21 mouse cellular contexts compared by ENCODE assay signal in genomic region chr7:121660705-121661104, GRCm38 (mm10). TPM values are rescaled to one million over a fixed set of nuclear protein-coding genes. Genes with fewer than 3 reads are reported as not detected.
DNase-seq lines count a peak whose midpoint lies in the region; ATAC-seq and TF ChIP-seq lines count a peak whose summit lies in the region.
"Had no signal": no experiment of that assay in that cellular context is flagged by ENCODE, and none has a peak within 500 bp of the region (broad histone marks: within the 10 kb centered on the region; RNA-seq: fewer than 3 reads in every experiment).

No protein-coding gene starts in this region.

- no peaks in the 10 kb centered on the region for H3K79me3 ChIP-seq in C2C12 (ENCODE audit: low read depth)

- no peak overlapping the region for H3ac ChIP-seq in C2C12 (ENCODE audit: control insufficient read depth, insufficient read length, low read depth)

- H3K27me3 ChIP-seq in C2C12 (ENCODE audit: control insufficient read depth, insufficient read depth, insufficient read length): no peaks in the 10 kb centered on the region
- H3K27me3 ChIP-seq in intestine, postnatal 0 days (replicated peaks; ENCODE audit: control insufficient read depth, insufficient read depth, low read length): no peaks in the 10 kb centered on the region
- H3K27me3 ChIP-seq: embryonic facial prominence, embryonic 13.5 days; forebrain, embryonic 13.5 days; hindbrain, embryonic 12.5 days had no signal

- H3K9ac ChIP-seq in intestine, postnatal 0 days (ENCODE audit: low read depth, low read length): no peak overlapping the region
- H3K9ac ChIP-seq: embryonic facial prominence, embryonic 13.5 days; forebrain, embryonic 13.5 days; forebrain, postnatal 0 days; hindbrain, embryonic 12.5 days had no signal

- peaks cover 63% of the 10 kb centered on the region for H3K36me3 ChIP-seq in C2C12 (ENCODE audit: control insufficient read depth, insufficient read depth)
- peaks cover 33% of the 10 kb centered on the region for H3K36me3 ChIP-seq in intestine, postnatal 0 days (ENCODE audit: control insufficient read depth, insufficient read depth)

- 0 out of 2 replicates have a peak, but pooled peaks have one; percentile 37 for ATAC-seq in megakaryocyte progenitor cell, adult 5-6 weeks (replicated peaks; ENCODE audit: poor library complexity)
- no peak for ATAC-seq in activated CD4-positive, CD25-positive, alpha-beta regulatory T cell, adult 4 months
- no peak for ATAC-seq in intestine, postnatal 0 days
- ATAC-seq: forebrain, embryonic 13.5 days; forebrain, postnatal 0 days; hindbrain, embryonic 16.5 days; inflammation-experienced regulatory T-cells, adult 6 months had no signal

- no peak overlapping the region for H3K4me2 ChIP-seq in intestine, postnatal 0 days (replicated peaks; ENCODE audit: low read depth)
- H3K4me2 ChIP-seq: embryonic facial prominence, embryonic 13.5 days; forebrain, embryonic 13.5 days; hindbrain, embryonic 12.5 days had no signal

- WGBS in intestine, postnatal 0 days: 57% methylated on average over 1 of the region's 1 CpGs

- TF ChIP-seq POLR2A in bone marrow macrophage, adult 2 months (IDR thresholded peaks at IDR 0.05; ENCODE audit: borderline replicate concordance, low read depth, low read length): no peak

- 0 out of 2 replicates have a peak overlapping the region, but pooled peaks have one; percentile 26 for H3K27ac ChIP-seq in bone marrow macrophage, adult 2 months (ENCODE audit: insufficient read depth, low read depth, low read length)
- no peak overlapping the region for H3K27ac ChIP-seq in intestine, postnatal 0 days (ENCODE audit: low read depth, low read length)
- H3K27ac ChIP-seq: embryonic facial prominence, embryonic 13.5 days; forebrain, embryonic 13.5 days; heart, embryonic 10.5 days; hindbrain, embryonic 12.5 days had no signal

- peak; percentile 83 for DNase-seq in 3T3-L1 (ENCODE audit: low read depth, low spot score)
- DNase-seq: adrenal gland, postnatal 10 days; B cell, adult 2 months; cerebellum, adult 18-20 months; cerebellum, adult 9-11 months; cerebellum, postnatal 36 days; forebrain, postnatal 0 days; heart, adult 18-20 months; heart, postnatal 10 days; heart, postnatal 4 days had no signal

- no peak overlapping the region for H3K4me3 ChIP-seq in C2C12 (ENCODE audit: insufficient read depth, poor library complexity, severe bottlenecking)
- no peak overlapping the region for H3K4me3 ChIP-seq in bone marrow macrophage, adult 2 months (ENCODE audit: insufficient read depth, low read length)
- H3K4me3 ChIP-seq in intestine, postnatal 0 days (ENCODE audit: low read depth, low read length): no peak overlapping the region
- H3K4me3 ChIP-seq: embryonic facial prominence, embryonic 13.5 days; forebrain, embryonic 13.5 days; heart, embryonic 10.5 days; hindbrain, embryonic 12.5 days had no signal

- no peak for TF ChIP-seq CTCF in C2C12 (IDR thresholded peaks at IDR 0.05; ENCODE audit: control insufficient read depth, insufficient read depth, insufficient read length)
- TF ChIP-seq CTCF in bone marrow macrophage, adult 2 months (IDR thresholded peaks at IDR 0.05; ENCODE audit: low read depth, low read length): no peak
- no peak for TF ChIP-seq CTCF in intestine, postnatal 0 days (IDR thresholded peaks at IDR 0.05; ENCODE audit: low read depth)

- peaks cover 28% of the 10 kb centered on the region for H3K4me1 ChIP-seq in bone marrow macrophage, adult 2 months (ENCODE audit: control insufficient read depth, insufficient read depth, low read length)
- H3K4me1 ChIP-seq in intestine, postnatal 0 days (replicated peaks; ENCODE audit: control insufficient read depth, insufficient read depth, low read length): no peaks in the 10 kb centered on the region
- H3K4me1 ChIP-seq: embryonic facial prominence, embryonic 13.5 days; forebrain, embryonic 13.5 days; hindbrain, embryonic 12.5 days had no signal

- no peaks in the 10 kb centered on the region for H3K79me2 ChIP-seq in C2C12 (ENCODE audit: control insufficient read depth, insufficient read depth)

- no peaks in the 10 kb centered on the region for H3K9me3 ChIP-seq in intestine, postnatal 0 days (ENCODE audit: control insufficient read depth)
- H3K9me3 ChIP-seq: embryonic facial prominence, embryonic 13.5 days; forebrain, embryonic 13.5 days; heart, embryonic 10.5 days; hindbrain, embryonic 12.5 days had no signal

TF ChIP-seq in C2C12, 6 proteins besides CTCF, POLR2A, EP300 and RAD21:
- TF ChIP-seq CEBPB (IDR thresholded peaks at IDR 0.05; ENCODE audit: low read depth) (no peak), USF1 (IDR thresholded peaks at IDR 0.05; ENCODE audit: low read depth) (no peak), MAX (IDR thresholded peaks at IDR 0.05) (peak; percentile 46), FOSL1 (IDR thresholded peaks at IDR 0.05; ENCODE audit: insufficient read depth, low read length, poor library complexity, severe bottlenecking) (peak; percentile 67), MYOG (IDR thresholded peaks at IDR 0.05; ENCODE audit: control insufficient read depth, extremely low read depth, insufficient read length) (no peak), MYOD1 (IDR thresholded peaks at IDR 0.05; ENCODE audit: control insufficient read depth, insufficient read length, low read depth) (no peak)
TF ChIP-seq in C2C12: peak in this region for 2.

RNA-seq across cellular contexts. Expression of gene Usp31, which starts 46.3 kb away (rescaled TPM):
- polyA plus RNA-seq in C2C12 (2012; fragmentation: generic; extraction: Trizol): 4.8 TPM
- polyA plus RNA-seq in bone marrow macrophage, adult 2 months (2012; ENCODE audit: insufficient read depth, insufficient read length, missing spikeins): 5.0 and 6.4 TPM in 2 replicates
- total RNA-seq in megakaryocyte progenitor cell, adult 5-6 weeks (2015): 10.9 and 11.4 TPM in 2 replicates
- 7.7 and 7.9 TPM in 2 replicates for total RNA-seq in megakaryocyte progenitor cell, adult 5-6 weeks (2017)
- 1 to 10 TPM; 1.7 to 3.5 TPM for polyA plus RNA-seq in activated CD4-positive, CD25-positive, alpha-beta regulatory T cell, adult 4 months (2017; shearing (Covaris generic))
- 0.64 and 0.72 TPM in 2 replicates for polyA plus RNA-seq in intestine, postnatal 0 days (2015; fragmentation: Nextera tagmentation; extraction: Ambion mirVana)
